Mouse (Mus musculus) megakaryocyte, adult 5-6 weeks (primary cell): ENCODE measurements around the gene Rps16. TPM values are rescaled to one million over a fixed set of nuclear protein-coding genes. Genes with fewer than 3 reads are reported as not detected.

Experiments used
- ATAC-seq: 2 replicates; pipeline ENCODE4 v1.8.0; 2016; ENCODE audit warnings: mild to moderate bottlenecking, inconsistent platforms; ENCODE audit not compliant: poor library complexity, severe bottlenecking
- total RNA-seq, 2 experiments: library from RNA; stranded (forward) in 1 of 2; stranded (reverse) in 1 of 2; fragments of 153-499, 151-499 nt in 1 of 2; fragments of 221-1000, 200-1000 nt in 1 of 2; gene quantifications; 2 replicates each; pipeline versions ENCODE4 v1.2.3 to v1.2.4; 2015 to 2017

The Rps16 gene
- total RNA-seq (2015), result 2,258 and 2,353 TPM in 2 replicates
- 250 and 448 TPM in 2 replicates for total RNA-seq (2017)

- ATAC-seq, result peak; percentile 99
These were observed at the start of gene Rps16 for GRCm38 (mm10) chr7:28350155-28350883. TSS of gene Rps16 (plus strand) at chr7:28350652.

DNA sequence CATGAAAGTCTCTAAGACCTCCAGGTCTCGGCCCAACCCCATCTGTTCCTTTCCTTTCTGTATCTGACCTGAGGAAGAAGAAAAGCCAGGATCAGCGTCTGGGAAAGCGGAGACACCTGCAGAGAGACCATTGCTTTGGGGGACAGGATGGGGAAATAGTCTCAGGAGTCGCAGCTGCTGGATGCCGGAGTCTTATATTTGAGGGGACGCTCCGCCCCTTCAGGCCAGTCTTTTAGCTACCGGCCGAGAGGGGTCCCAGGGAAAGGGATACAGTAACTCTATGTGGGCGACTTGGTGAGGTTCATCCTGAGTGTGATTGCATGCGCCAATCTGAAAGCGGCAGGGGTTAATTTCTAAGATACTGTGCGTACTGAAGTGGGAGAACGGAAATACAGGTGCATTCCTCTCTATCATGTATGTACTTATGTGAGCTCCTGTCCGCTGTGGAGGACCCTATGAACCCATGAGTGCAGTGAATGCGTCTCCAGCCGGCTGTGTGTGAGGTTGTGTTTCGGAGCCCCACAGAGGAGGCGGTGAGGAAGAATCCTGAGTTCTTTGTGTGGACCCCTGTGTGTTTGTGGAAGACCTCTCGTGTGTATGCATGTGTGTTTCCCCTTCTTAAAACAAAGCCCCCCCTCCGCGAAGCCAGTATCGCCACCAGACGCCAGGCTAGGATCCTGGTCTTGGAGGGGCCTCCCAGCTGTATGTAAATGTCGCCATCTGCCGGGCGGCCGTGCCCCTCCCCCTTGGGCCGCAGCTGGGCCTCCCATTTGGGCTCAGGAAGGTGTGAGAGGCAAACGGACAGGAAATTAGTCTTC, 48.6 kb upstream of the Rps16 start, which contains the start of gene Dll3:
Gene Dll3 (minus strand): TSS at position 623 of the 818 bp plus-strand sequence.
- peak; percentile 70 for ATAC-seq

DNA sequence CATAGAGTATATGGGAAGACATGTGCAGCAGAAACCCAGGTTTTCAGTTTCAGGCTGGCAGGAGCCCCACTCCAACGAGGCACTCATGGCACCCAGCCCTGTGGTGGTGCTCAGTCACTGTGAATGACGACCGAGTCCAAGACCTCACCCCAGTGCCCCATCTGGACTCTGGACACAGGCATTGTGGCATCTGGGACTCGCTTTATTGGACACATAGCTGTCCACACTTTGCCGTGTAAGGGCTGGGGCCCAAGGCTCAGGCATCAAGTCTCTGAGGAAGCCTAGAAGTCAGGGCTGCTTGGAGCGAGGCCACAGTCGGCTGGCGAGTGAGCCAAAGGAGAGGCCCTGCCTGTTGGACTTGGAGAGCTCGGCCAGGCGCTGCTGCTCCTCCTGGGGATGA, 44.8 kb upstream of the Rps16 start:
- ATAC-seq, result no peak

DNA sequence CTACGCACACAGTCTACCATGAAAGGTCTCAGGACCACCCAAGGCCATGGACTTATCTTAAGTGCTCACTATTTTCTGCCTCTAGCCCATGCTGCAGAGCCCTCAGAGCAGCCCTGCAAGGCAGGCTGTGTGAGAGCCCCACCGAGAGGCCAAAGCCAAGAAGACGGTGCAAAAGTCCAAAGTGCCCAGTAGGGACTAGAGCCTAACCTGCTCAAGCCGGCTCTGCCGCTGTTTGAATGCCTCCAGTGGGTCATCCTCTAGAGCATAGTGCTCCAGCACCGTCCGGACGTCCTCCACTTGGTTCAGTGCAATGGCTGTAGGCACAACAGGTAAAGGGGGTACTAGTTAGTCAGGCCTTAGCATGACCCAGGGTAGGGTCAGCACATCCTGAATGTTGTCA, 44.2 kb upstream of the Rps16 start:
- no peak for ATAC-seq

- ATAC-seq, result no peak
These were observed 40.7 kb upstream of the Rps16 start for GRCm38 (mm10) chr7:28309737-28310136.

DNA sequence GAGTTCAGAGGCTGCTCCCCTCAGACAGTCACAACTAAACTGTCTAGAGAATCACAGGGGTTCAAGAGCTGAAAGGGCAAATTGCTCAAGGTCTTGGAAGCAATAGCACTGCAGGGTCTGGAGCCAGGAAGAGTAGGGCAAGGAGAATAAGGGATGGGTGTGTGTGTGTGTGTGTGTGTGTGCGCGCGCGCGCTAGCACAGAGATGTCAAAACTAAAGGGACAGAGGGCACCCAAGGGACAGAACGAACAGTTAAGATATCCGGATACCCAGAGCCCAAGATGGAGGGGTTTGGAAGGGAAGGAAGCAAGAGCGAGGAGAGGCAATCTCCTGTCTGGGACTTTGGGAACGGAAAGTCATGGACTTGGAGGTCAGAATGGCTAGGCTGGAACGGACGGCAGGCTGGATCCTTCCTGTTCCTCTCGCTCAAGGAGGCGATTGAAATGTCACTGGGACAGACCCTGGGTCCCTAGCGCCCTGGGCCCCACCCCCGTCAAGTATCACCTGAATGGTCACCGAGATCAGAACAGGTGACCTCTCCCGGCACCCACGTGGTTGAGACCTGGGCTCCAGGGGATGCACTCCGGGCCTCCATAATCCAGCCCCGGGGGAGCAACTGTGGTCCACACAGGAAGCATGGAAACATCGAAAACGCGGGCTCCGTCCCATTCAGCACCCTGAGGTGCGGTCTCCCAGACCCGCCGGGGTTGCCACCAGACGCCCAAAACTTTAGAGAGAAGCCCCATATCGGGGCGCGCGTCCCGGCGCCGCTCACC, 39.1 kb upstream of the Rps16 start:
- 0 out of 2 replicates have a peak, but pooled peaks have one; percentile 13 for ATAC-seq

GRCm38 (mm10) chr7:28311926-28312543, 38.4 kb upstream of the Rps16 start, which contains the start of gene Timm50:
TSS of gene Timm50 (minus strand) at chr7:28312072.
- peak; percentile 100 for ATAC-seq

- no peak for ATAC-seq
These were observed 32.4 kb upstream of the Rps16 start for GRCm38 (mm10) chr7:28318036-28318435.

- no peak for ATAC-seq
These were observed 31.7 kb upstream of the Rps16 start for GRCm38 (mm10) chr7:28318714-28319113.

GRCm38 (mm10) chr7:28321974-28322720, 28.3 kb upstream of the Rps16 start:
- peak; percentile 76 for ATAC-seq

DNA sequence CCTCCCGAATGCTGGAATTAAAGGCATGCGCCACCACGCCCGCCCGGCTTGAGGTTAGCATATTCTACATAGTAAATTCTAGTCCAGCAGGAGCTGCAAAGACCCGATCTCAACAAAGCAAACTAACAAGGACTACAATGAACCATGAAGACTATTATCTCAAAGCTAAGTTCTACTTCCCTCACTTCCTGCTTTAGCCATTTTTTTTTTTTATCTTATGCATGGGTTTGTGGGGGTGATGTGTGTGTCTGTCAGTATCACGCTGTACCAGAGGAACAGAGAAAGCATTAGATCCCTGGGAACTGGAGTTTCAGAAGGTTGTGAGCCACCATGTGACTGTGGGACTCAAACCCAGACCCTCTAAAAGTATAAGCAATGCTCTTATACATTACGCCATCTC, 25.2 kb upstream of the Rps16 start:
- no peak for ATAC-seq

DNA sequence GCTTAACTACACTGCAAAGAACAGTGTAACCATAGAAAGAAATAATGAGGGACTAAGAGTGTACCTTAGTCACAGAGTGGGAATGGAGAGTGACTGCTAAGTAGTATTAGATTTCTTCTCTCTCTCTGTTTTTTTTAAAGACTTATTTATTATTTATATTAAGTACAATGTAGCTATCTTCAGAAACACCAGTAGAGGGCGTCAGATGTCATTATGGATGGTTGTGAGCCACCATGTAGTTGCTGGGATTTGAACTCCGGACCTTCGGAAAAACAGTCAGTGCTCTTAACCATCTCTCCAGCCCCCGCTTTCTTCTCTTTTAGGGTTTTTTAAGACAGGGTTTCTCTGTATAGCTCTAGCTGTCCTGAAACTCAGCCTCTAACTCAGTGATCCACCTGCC, 24.0 kb upstream of the Rps16 start:
- no peak for ATAC-seq

- no peak for ATAC-seq
These were observed 22.2 kb upstream of the Rps16 start for GRCm38 (mm10) chr7:28328260-28328659.

- no peak for ATAC-seq
These were observed 15.9 kb upstream of the Rps16 start for GRCm38 (mm10) chr7:28334534-28334933.

GRCm38 (mm10) chr7:28335471-28335870, 15.0 kb upstream of the Rps16 start:
- no peak for ATAC-seq

GRCm38 (mm10) chr7:28338108-28338998, 12.1 kb upstream of the Rps16 start, which contains the start of gene Supt5:
TSS of gene Supt5 (minus strand) at chr7:28338746.
- peak; percentile 98 for ATAC-seq

- ATAC-seq, result peak; percentile 67
These were observed 11.1 kb upstream of the Rps16 start for GRCm38 (mm10) chr7:28339213-28339917.

DNA sequence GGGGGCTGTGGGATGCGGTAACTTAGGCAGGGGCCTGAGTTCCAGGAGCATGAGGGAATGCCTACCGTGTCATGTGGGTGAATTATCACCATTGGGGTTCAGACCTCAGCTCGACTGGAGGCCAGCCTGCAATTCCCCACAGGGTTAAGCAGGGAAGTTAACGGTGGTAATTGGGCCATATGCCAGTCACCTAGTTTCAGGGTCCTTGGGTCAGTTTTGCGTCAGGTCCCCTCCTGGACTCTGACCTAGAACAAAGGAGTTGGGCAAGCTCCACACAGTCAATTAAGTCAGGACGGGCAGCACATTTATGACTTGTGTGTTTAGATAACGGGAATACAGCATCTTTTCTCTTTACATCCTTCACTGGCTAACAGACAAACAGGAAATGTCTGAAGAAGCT, 9.1 kb upstream of the Rps16 start:
- no peak for ATAC-seq
